Mouse (Mus musculus) limb, embryonic 12.5 days (tissue): ENCODE measurements at regions not wholly inside any gene's neighbourhood (a gene's known extent, or its start where the extent isn't known, plus 50 kb on each side); places are given as distances from the start of the nearest gene placed in this dataset.

Experiments
- ATAC-seq: fragments of 200-750 bp; cut with Nextera tagmentation; 2 replicates; pipeline ENCODE4 v1.8.0; 2017; ENCODE audit warnings: low read depth, moderate TSS enrichment; ENCODE audit not compliant: insufficient number of reproducible peaks, insufficient read depth, low FRiP score, low TSS enrichment
- H3K27ac ChIP-seq: fragments of 300-500 bp; sonication (generic); 2 replicates; pipeline ENCODE4 v1.5.1; 2016; ENCODE audit warnings: mild to moderate bottlenecking, moderate library complexity
- H3K27me3 ChIP-seq: fragments of 300-500 bp; sonication (generic); 2 replicates; pipeline ENCODE4 v1.6.1; 2016; ENCODE audit warnings: mild to moderate bottlenecking, moderate library complexity
- H3K36me3 ChIP-seq: fragments of 300-500 bp; sonication (generic); 2 replicates; pipeline ENCODE4 v1.6.1; 2016; ENCODE audit warnings: mild to moderate bottlenecking, moderate library complexity
- H3K4me1 ChIP-seq: fragments of 300-500 bp; sonication (generic); replicated peaks from 2 replicates; pipeline ENCODE4 v1.6.1; 2016
- H3K4me2 ChIP-seq: fragments of 300-500 bp; sonication (generic); 2 replicates; pipeline ENCODE4 v1.6.1; 2016; ENCODE audit warnings: mild to moderate bottlenecking, moderate library complexity
- H3K4me3 ChIP-seq: fragments of 300-500 bp; sonication (generic); replicated peaks from 2 replicates; pipeline ENCODE4 v1.5.1; 2016; ENCODE audit warnings: mild to moderate bottlenecking
- H3K9ac ChIP-seq: fragments of 300-500 bp; sonication (generic); replicated peaks from 2 replicates; pipeline ENCODE4 v1.6.1; 2016; ENCODE audit warnings: mild to moderate bottlenecking, moderate library complexity
- H3K9me3 ChIP-seq: fragments of 300-500 bp; sonication (generic); 2 replicates; pipeline ENCODE4 v1.6.1; 2016; ENCODE audit warnings: mild to moderate bottlenecking, moderate library complexity
- WGBS: fragments of 180-500 bp; shearing (Covaris S2); methylation state at CpG from one replicate; pipeline ENCODE4 v1.1.7; 2016; 5-methylcytosine and 5-hydroxymethylcytosine counted together

DNA sequence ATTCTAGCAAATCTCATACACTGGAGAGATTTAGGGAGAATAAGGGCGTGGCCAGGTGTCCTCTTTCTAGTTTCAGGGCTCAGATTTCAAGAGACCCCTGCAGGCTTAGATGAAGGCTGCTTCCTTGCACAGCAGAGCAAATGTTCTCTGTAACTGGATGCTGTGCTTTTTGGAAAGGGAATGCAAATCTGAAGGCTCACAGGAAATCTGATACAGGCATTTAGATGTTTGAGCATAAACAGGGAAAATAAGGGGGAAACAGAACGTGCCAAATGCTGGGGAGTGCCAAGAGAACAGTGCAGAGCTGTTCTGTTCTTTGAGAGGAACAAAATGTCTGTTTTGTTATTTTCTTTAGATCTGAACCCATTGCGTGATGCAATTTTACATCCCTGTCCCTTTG, 161.0 kb upstream of the Samsn1 start:
- H3K4me1 ChIP-seq, result no peaks in the 10 kb centered on the region; the same call in 1 of the 2 replicates
- 14% methylated on average over 3 of the region's 3 CpGs for WGBS
- H3K4me3 ChIP-seq, result no peak overlapping the region
- no peaks in the 10 kb centered on the region for H3K36me3 ChIP-seq
- peak; percentile 66; the same call in 1 of the 2 replicates for ATAC-seq
- H3K9me3 ChIP-seq, result no peaks in the 10 kb centered on the region
- H3K27me3 ChIP-seq, result no peaks in the 10 kb centered on the region
- H3K9ac ChIP-seq, result no peak overlapping the region
- 0 out of 2 replicates have a peak overlapping the region, but pooled peaks have one; percentile 25 for H3K27ac ChIP-seq
- no peak overlapping the region for H3K4me2 ChIP-seq

DNA sequence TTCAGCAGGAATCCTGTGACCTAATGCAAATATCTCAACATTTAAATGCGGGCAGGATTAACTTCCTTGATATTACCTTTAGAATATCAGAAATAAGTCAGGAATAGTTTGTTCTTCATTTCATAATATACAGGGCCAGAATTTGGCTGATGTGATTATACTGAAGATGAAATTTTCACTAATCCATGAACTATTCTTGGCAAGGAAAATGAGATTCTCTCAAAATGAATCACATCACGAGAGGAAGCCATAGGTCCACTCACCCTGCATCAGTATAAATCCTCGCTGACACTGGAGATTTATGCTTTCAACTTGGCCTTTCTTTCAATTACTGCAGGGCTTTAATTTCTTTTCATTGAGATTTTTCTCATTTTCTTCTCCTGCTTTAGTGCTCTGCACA, 159.5 kb upstream of the Samsn1 start:
- no peaks in the 10 kb centered on the region for H3K27me3 ChIP-seq
- no peaks in the 10 kb centered on the region for H3K36me3 ChIP-seq
- no peak overlapping the region for H3K4me3 ChIP-seq
- 86% methylated on average over 3 of the region's 3 CpGs for WGBS
- no peak overlapping the region for H3K4me2 ChIP-seq
- ATAC-seq, result no peak
- H3K9ac ChIP-seq, result no peak overlapping the region
- no peak overlapping the region for H3K27ac ChIP-seq
- H3K9me3 ChIP-seq, result no peaks in the 10 kb centered on the region
- no peaks in the 10 kb centered on the region; the same call in 1 of the 2 replicates for H3K4me1 ChIP-seq

DNA sequence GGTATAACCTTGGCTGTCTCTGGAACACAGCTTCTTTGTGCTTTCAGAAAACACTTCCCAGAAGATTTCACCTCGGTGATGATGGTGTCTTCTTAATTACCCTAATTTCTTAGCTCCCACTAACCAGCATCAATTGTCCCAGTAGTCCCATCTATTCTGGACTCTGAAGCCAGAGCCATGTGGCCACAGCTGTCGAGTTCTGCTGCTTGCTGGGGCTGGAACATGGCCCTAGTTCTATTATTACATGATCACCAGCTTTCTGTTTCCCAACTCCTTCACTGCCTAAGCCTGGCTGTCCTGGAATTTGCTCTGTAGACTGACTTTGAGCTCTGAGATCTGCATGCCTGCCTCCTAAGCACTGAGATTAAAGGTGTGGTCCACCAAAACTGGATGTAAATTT, 145.6 kb upstream of the Samsn1 start:
- no peak overlapping the region for H3K4me3 ChIP-seq
- H3K4me2 ChIP-seq, result no peak overlapping the region
- WGBS, result 75% methylated on average over 2 of the region's 2 CpGs
- no peak overlapping the region for H3K27ac ChIP-seq
- no peaks in the 10 kb centered on the region for H3K36me3 ChIP-seq
- no peaks in the 10 kb centered on the region for H3K4me1 ChIP-seq
- no peak overlapping the region for H3K9ac ChIP-seq
- ATAC-seq, result no peak
- H3K9me3 ChIP-seq, result no peaks in the 10 kb centered on the region
- H3K27me3 ChIP-seq, result no peaks in the 10 kb centered on the region

DNA sequence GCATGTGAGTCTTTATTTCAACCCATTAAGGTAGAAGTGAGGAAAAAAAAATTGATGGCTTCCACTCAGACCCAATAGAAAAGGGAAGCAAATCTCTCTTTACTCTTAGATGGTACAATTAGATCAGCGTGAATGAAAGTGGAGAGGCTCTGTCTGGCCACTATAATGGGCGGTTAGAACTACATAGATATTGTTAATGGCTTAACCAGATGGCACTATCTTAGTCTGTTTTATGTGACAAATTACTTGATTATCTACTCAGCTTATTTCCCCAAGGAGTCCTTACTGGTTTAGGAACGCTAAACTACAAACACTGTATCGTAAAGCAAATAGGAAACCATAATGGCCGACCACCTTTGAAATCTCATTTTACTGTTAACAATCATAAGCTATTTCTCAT, 138.8 kb upstream of the Samsn1 start:
- 57% methylated on average over 5 of the region's 5 CpGs for WGBS
- Histone ChIP-seq H3K4me2 (no peak overlapping the region), H3K27ac (no peak overlapping the region), H3K27me3 (no peaks in the 10 kb centered on the region), H3K9ac (no peak overlapping the region), H3K4me3 (no peak overlapping the region), H3K4me1 (no peaks in the 10 kb centered on the region), H3K9me3 (no peaks in the 10 kb centered on the region), H3K36me3 (no peaks in the 10 kb centered on the region)
- ATAC-seq, result no peak

DNA sequence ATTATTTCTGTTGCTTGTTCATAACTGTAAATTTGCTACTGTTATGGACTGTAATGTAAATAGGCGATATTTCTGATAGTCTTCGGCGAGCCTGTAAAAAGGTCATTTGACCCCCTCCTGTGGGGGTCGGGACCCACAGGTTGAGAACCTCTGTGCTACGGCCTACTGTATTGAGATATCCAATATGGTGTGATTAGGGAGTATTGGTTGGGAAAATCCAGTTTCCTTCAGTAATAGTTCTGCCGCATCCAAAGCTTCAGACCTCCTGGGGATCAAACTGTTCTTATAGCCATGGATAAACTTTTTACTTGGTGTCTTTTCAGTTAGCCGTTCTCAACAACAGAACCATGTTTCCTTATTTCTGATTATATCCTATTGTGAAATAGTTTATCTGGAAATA, 136.5 kb upstream of the Samsn1 start:
- Histone ChIP-seq H3K9ac (no peak overlapping the region), H3K36me3 (no peaks in the 10 kb centered on the region), H3K4me2 (no peak overlapping the region), H3K27me3 (no peaks in the 10 kb centered on the region), H3K4me3 (no peak overlapping the region), H3K4me1 (no peaks in the 10 kb centered on the region), H3K27ac (no peak overlapping the region), H3K9me3 (no peaks in the 10 kb centered on the region)
- no peak for ATAC-seq
- WGBS, result 95% methylated on average over 7 of the region's 7 CpGs

DNA sequence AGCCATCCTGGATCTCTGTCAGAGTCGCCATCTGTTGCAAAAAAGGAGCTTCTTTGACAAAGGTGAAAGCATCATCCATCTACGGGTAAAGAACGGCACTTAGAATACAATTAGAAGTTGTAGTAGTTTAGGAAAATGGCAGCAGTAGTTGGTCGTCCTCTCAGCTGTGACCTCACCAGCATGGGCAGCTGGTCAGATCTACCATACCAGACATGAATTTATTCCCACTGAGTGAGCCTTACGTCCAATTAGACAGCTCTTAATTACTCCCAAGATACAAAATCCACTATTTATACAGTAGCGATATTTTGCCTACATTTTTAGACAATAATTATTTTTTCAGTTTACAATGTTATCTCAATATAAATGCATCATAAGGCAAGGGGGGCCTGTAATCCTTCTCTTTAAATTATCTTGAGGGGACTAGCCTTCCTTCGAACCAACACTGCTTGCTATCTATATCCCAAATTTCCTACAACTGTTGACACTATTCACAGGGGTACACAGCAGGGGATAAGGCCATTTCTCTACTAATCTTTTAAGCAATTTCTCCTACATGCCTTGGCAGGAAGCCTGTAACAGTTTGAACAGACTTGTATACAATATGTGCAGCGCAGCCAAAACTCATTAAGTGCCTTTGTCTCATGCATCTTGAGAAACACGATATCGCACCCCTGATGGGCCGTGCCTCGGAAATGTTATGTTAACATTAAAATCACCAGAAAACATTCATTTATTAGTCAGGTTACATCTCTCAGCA, 131.9 kb upstream of the Samsn1 start:
- Histone ChIP-seq H3K4me2 (no peak overlapping the region), H3K4me3 (no peak overlapping the region), H3K27me3 (no peaks in the 10 kb centered on the region), H3K9me3 (no peaks in the 10 kb centered on the region), H3K36me3 (no peaks in the 10 kb centered on the region), H3K9ac (no peak overlapping the region), H3K27ac (no peak overlapping the region), H3K4me1 (no peaks in the 10 kb centered on the region)
- no peak for ATAC-seq
- 75% methylated on average over 12 of the region's 12 CpGs for WGBS

DNA sequence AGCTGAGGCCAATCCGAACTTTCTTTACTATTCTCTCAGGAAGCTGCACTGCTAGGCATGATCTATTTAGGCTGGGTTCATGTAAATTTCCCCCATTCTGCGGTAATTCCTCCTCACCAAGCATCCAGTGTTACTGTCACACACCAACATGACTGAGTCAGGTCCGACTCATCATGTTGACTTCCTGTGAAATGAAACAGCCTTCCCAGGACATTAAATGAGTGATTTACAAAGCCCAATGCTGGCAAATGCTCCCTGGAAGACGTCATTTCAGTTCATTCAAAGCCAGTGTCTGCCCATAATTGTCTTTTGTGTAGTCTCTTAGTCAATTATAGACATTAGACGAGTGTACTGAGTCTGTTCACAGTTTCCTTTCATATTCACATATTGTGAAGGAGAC, 127.5 kb upstream of the Samsn1 start:
- H3K27ac ChIP-seq, result no peak overlapping the region
- no peaks in the 10 kb centered on the region for H3K27me3 ChIP-seq
- no peaks in the 10 kb centered on the region for H3K9me3 ChIP-seq
- H3K4me2 ChIP-seq, result no peak overlapping the region
- no peaks in the 10 kb centered on the region for H3K4me1 ChIP-seq
- no peak for ATAC-seq
- H3K4me3 ChIP-seq, result no peak overlapping the region
- WGBS, result 74% methylated on average over 5 of the region's 5 CpGs
- no peak overlapping the region for H3K9ac ChIP-seq
- no peaks in the 10 kb centered on the region for H3K36me3 ChIP-seq

DNA sequence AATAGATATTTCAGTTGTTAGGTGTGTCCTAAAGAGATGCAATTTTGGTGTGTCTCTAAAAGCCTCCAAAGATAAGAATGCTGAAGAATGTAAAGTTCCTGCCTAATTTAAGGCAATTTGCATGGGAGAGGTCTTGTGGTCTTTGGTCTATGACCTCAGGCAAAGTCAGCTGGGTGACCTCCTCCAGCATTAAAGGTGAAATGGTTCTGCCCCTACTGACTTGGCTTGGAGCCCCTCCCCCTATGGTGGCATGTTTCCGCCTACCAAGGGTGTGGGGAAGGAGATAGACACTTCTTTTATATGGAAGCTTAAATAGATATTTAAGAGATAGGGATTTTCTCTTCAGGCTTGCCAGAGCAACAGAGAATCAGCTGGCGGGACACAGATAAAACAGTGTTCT, 111.8 kb upstream of the Samsn1 start:
- H3K4me2 ChIP-seq, result no peak overlapping the region
- no peaks in the 10 kb centered on the region for H3K9me3 ChIP-seq
- ATAC-seq, result no peak
- H3K27ac ChIP-seq, result no peak overlapping the region
- no peak overlapping the region for H3K9ac ChIP-seq
- no peaks in the 10 kb centered on the region for H3K4me1 ChIP-seq
- WGBS, result 93% methylated on average over 2 of the region's 2 CpGs
- no peaks in the 10 kb centered on the region for H3K27me3 ChIP-seq
- no peaks in the 10 kb centered on the region for H3K36me3 ChIP-seq
- no peak overlapping the region for H3K4me3 ChIP-seq

DNA sequence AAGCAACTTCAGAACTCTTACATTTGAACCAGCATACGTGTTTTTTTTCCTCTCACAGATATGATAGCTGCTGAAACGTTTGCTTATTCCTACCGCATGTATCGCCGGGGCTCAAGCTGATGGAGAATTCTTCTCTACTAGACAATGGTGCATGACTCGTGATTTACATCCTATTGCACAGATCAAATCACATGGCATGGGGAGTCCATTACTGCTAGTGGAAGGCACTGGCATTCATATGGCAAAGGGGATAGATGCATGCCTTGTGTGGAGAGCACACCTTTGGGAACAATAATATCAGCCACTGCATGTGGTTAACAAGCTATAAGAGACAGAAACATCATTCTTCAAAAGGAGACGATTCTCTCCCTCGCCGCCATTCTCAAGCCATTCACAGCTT, 108.4 kb upstream of the Samsn1 start:
- Histone ChIP-seq H3K27ac (no peak overlapping the region), H3K9ac (no peak overlapping the region), H3K4me2 (no peak overlapping the region), H3K4me1 (no peaks in the 10 kb centered on the region), H3K27me3 (no peaks in the 10 kb centered on the region), H3K4me3 (no peak overlapping the region), H3K36me3 (no peaks in the 10 kb centered on the region), H3K9me3 (no peaks in the 10 kb centered on the region)
- no peak for ATAC-seq
- WGBS, result 85% methylated on average over 9 of the region's 9 CpGs

DNA sequence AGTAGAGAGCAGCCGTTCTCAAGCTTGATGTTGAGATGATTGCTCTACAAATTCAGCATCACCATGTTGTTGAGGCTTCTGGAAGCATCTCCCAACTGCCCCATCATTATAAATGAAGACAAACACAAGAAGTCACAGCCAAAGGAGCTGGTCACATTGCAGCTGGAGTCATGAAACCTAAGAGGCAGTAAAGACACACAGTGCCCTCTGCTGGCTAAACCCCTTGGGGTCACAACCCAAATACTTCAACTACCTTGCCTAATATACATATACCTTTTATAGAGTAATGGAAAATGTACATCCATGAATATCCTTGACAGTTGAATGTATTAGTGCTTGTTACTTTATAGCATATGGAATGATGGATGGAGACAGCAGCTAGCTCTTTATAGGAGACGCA, 107.9 kb upstream of the Samsn1 start:
- Histone ChIP-seq H3K9ac (no peak overlapping the region), H3K27ac (no peak overlapping the region), H3K4me3 (no peak overlapping the region), H3K4me2 (no peak overlapping the region), H3K4me1 (no peaks in the 10 kb centered on the region), H3K27me3 (no peaks in the 10 kb centered on the region), H3K36me3 (no peaks in the 10 kb centered on the region), H3K9me3 (no peaks in the 10 kb centered on the region)
- ATAC-seq, result no peak
- WGBS, result 89% methylated on average over 2 of the region's 2 CpGs

DNA sequence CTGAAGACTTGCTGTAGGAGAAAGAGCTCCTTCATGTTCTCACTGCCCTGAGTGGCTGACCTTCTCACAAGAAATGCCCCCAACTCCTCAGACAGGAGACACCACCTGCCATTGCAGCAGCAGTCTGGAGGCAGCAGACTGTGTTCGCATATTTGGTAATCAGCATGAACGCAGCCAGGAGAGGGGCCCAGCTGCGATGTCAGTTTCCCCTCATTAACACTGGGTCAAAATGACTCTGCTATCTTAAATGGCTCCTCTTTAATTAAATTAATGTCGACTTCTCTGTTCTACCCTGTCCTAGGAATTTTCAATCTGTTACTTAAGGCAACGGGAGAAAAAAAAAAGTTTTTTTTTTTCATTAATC, 100.9 kb upstream of the Samsn1 start:
- H3K27me3 ChIP-seq, result no peaks in the 10 kb centered on the region
- H3K4me1 ChIP-seq, result no peaks in the 10 kb centered on the region
- no peak overlapping the region for H3K27ac ChIP-seq
- no peak for ATAC-seq
- 57% methylated on average over 5 of the region's 5 CpGs for WGBS
- H3K9ac ChIP-seq, result no peak overlapping the region
- H3K4me3 ChIP-seq, result no peak overlapping the region
- H3K4me2 ChIP-seq, result no peak overlapping the region
- no peaks in the 10 kb centered on the region for H3K9me3 ChIP-seq
- no peaks in the 10 kb centered on the region for H3K36me3 ChIP-seq
